Mouse (Mus musculus): ENCODE measurements around the gene Zfp639. TPM values are rescaled to one million over a fixed set of nuclear protein-coding genes. Genes with fewer than 3 reads are reported as not detected.

The Zfp639 gene
- polyA plus RNA-seq, 1 experiment: 62.1 TPM

GRCm38 (mm10) chr3:32486543-32486942 lies 23.5 kb upstream of the Zfp639 start:
- H3K4me3 ChIP-seq (ENCODE audit: insufficient read depth, low read length): no peak overlapping the region
- no peak for TF ChIP-seq POLR2A (IDR thresholded peaks at IDR 0.05; ENCODE audit: low read depth, low read length)
- no peak for TF ChIP-seq CTCF (IDR thresholded peaks at IDR 0.05; ENCODE audit: borderline replicate concordance, insufficient read depth, low read length)
- H3K4me1 ChIP-seq (ENCODE audit: control insufficient read depth, insufficient read depth, low read length): peaks cover 3% of the 10 kb centered on the region; the same call in 1 of the 2 replicates
- no peak overlapping the region for H3K27ac ChIP-seq (ENCODE audit: insufficient read depth, low read length)

- H3K4me3 ChIP-seq (ENCODE audit: insufficient read depth, low read length): no peak overlapping the region
- H3K4me1 ChIP-seq (ENCODE audit: control insufficient read depth, insufficient read depth, low read length): peaks cover 3% of the 10 kb centered on the region; the same call in 1 of the 2 replicates
- no peak overlapping the region for H3K27ac ChIP-seq (ENCODE audit: insufficient read depth, low read length)
- TF ChIP-seq POLR2A (IDR thresholded peaks at IDR 0.05; ENCODE audit: low read depth, low read length) (no peak), CTCF (IDR thresholded peaks at IDR 0.05; ENCODE audit: borderline replicate concordance, insufficient read depth, low read length) (no peak)
These were observed 21.9 kb upstream of the Zfp639 start for GRCm38 (mm10) chr3:32488172-32488571.

- H3K4me3 ChIP-seq (ENCODE audit: insufficient read depth, low read length): no peak overlapping the region
- no peak for TF ChIP-seq CTCF (IDR thresholded peaks at IDR 0.05; ENCODE audit: borderline replicate concordance, insufficient read depth, low read length)
- TF ChIP-seq POLR2A (IDR thresholded peaks at IDR 0.05; ENCODE audit: low read depth, low read length): no peak
- H3K4me1 ChIP-seq (ENCODE audit: control insufficient read depth, insufficient read depth, low read length): peaks cover 4% of the 10 kb centered on the region; the same call in 1 of the 2 replicates
- H3K27ac ChIP-seq (ENCODE audit: insufficient read depth, low read length): no peak overlapping the region
These were observed 19.8 kb upstream of the Zfp639 start for GRCm38 (mm10) chr3:32490076-32490927.

- Histone ChIP-seq H3K4me3 (ENCODE audit: insufficient read depth, low read length) (no peak overlapping the region), H3K4me1 (ENCODE audit: control insufficient read depth, insufficient read depth, low read length) (peaks cover 7% of the 10 kb centered on the region; the same call in 1 of the 2 replicates), H3K27ac (ENCODE audit: insufficient read depth, low read length) (no peak overlapping the region)
- no peak for TF ChIP-seq CTCF (IDR thresholded peaks at IDR 0.05; ENCODE audit: borderline replicate concordance, insufficient read depth, low read length)
- no peak for TF ChIP-seq POLR2A (IDR thresholded peaks at IDR 0.05; ENCODE audit: low read depth, low read length)
These were observed 19.1 kb upstream of the Zfp639 start for GRCm38 (mm10) chr3:32490928-32491315.

GRCm38 (mm10) chr3:32492097-32493090 lies 17.7 kb upstream of the Zfp639 start, which contains the start of gene Kcnmb3:
TSS of gene Kcnmb3 (minus strand) at chr3:32492231.
- no peak for TF ChIP-seq CTCF (IDR thresholded peaks at IDR 0.05; ENCODE audit: borderline replicate concordance, insufficient read depth, low read length)
- no peak for TF ChIP-seq POLR2A (IDR thresholded peaks at IDR 0.05; ENCODE audit: low read depth, low read length)
- Histone ChIP-seq H3K4me1 (ENCODE audit: control insufficient read depth, insufficient read depth, low read length) (peaks cover 14% of the 10 kb centered on the region), H3K27ac (ENCODE audit: insufficient read depth, low read length) (no peak within 1 kb of the TSS), H3K4me3 (ENCODE audit: insufficient read depth, low read length) (no peak within 1 kb of the TSS)

- TF ChIP-seq POLR2A (IDR thresholded peaks at IDR 0.05; ENCODE audit: low read depth, low read length) (no peak), CTCF (IDR thresholded peaks at IDR 0.05; ENCODE audit: borderline replicate concordance, insufficient read depth, low read length) (no peak)
- H3K4me1 ChIP-seq (ENCODE audit: control insufficient read depth, insufficient read depth, low read length): peaks cover 14% of the 10 kb centered on the region
- H3K4me3 ChIP-seq (ENCODE audit: insufficient read depth, low read length): no peak overlapping the region
- no peak overlapping the region for H3K27ac ChIP-seq (ENCODE audit: insufficient read depth, low read length)
These were observed 15.5 kb upstream of the Zfp639 start for GRCm38 (mm10) chr3:32494387-32495087.

- no peak overlapping the region for H3K4me3 ChIP-seq (ENCODE audit: insufficient read depth, low read length)
- TF ChIP-seq POLR2A (IDR thresholded peaks at IDR 0.05; ENCODE audit: low read depth, low read length): no peak
- no peak for TF ChIP-seq CTCF (IDR thresholded peaks at IDR 0.05; ENCODE audit: borderline replicate concordance, insufficient read depth, low read length)
- H3K4me1 ChIP-seq (ENCODE audit: control insufficient read depth, insufficient read depth, low read length): peaks cover 14% of the 10 kb centered on the region
- peak overlapping the region; percentile 13; the same call in 1 of the 2 replicates for H3K27ac ChIP-seq (ENCODE audit: insufficient read depth, low read length)
These were observed 14.8 kb upstream of the Zfp639 start for GRCm38 (mm10) chr3:32495088-32495770.

GRCm38 (mm10) chr3:32495856-32496710 lies 14.0 kb upstream of the Zfp639 start:
- H3K4me1 ChIP-seq (ENCODE audit: control insufficient read depth, insufficient read depth, low read length): peaks cover 14% of the 10 kb centered on the region
- peak overlapping the region; percentile 78 for H3K27ac ChIP-seq (ENCODE audit: insufficient read depth, low read length)
- no peak overlapping the region for H3K4me3 ChIP-seq (ENCODE audit: insufficient read depth, low read length)
- TF ChIP-seq CTCF (IDR thresholded peaks at IDR 0.05; ENCODE audit: borderline replicate concordance, insufficient read depth, low read length) (no peak), POLR2A (IDR thresholded peaks at IDR 0.05; ENCODE audit: low read depth, low read length) (no peak)

Measured in embryonic fibroblast, embryonic 13.5 days (primary cell).